Mouse (Mus musculus) limb, embryonic 15.5 days (tissue): ENCODE results near the gene Uqcrh. TPM values are rescaled to one million over a fixed set of nuclear protein-coding genes. Genes with fewer than 3 reads are reported as not detected.

ENCODE experiments used
- ATAC-seq: fragments of 200-750 bp; cut with Nextera tagmentation; 2 replicates; pipeline ENCODE4 v1.8.0; 2017; ENCODE audit warnings: low read depth, moderate TSS enrichment; ENCODE audit not compliant: insufficient number of reproducible peaks, low FRiP score, low TSS enrichment
- H3K27ac ChIP-seq: fragments of 300-500 bp; sonication (generic); 2 replicates; pipeline ENCODE4 v1.5.1; 2015; ENCODE audit warnings: moderate library complexity, mild to moderate bottlenecking, inconsistent platforms
- H3K27me3 ChIP-seq: fragments of 300-500 bp; sonication (generic); 2 replicates; pipeline ENCODE4 v1.6.1; 2015; ENCODE audit warnings: inconsistent platforms
- H3K36me3 ChIP-seq: fragments of 300-500 bp; sonication (generic); 2 replicates; pipeline ENCODE4 v1.6.1; 2015; ENCODE audit warnings: inconsistent platforms
- H3K4me1 ChIP-seq: fragments of 300-500 bp; sonication (generic); 2 replicates; pipeline ENCODE4 v1.6.1; 2015; ENCODE audit warnings: inconsistent platforms
- H3K4me2 ChIP-seq: fragments of 300-500 bp; sonication (generic); 2 replicates; pipeline ENCODE4 v1.6.1; 2015; ENCODE audit warnings: mild to moderate bottlenecking, inconsistent platforms
- H3K4me3 ChIP-seq: fragments of 300-500 bp; sonication (generic); 2 replicates; pipeline ENCODE4 v1.5.1; 2015; ENCODE audit warnings: mild to moderate bottlenecking, inconsistent platforms
- H3K9ac ChIP-seq: fragments of 300-500 bp; sonication (generic); 2 replicates; pipeline ENCODE4 v1.6.1; 2015; ENCODE audit warnings: inconsistent platforms
- H3K9me3 ChIP-seq: fragments of 300-500 bp; sonication (generic); 2 replicates; pipeline ENCODE4 v1.6.1; 2016; ENCODE audit warnings: inconsistent platforms
- WGBS: fragments of 180-500 bp; shearing (Covaris S2); methylation state at CpG from one replicate; pipeline ENCODE4 v1.1.7; 2015; 5-methylcytosine and 5-hydroxymethylcytosine counted together
- polyA plus RNA-seq: library from polyadenylated mRNA; unstranded; fragments of >200 nt; fragmentation: Nextera tagmentation; extraction: Ambion mirVana; gene quantifications from 2 replicates; pipeline ENCODE4 v1.2.1, GENCODE M21; 2015

The Uqcrh gene
- polyA plus RNA-seq, 1 experiment from 2014 or later = 456 TPM

- Histone ChIP-seq H3K9ac (peak overlapping the region; percentile 56), H3K4me3 (peak overlapping the region; percentile 65), H3K9me3 (no peaks in the 10 kb centered on the region), H3K36me3 (0 out of 2 replicates have a peak, but pooled peaks cover 7% of the 10 kb centered on the region), H3K4me2 (peak overlapping the region; percentile 83), H3K27me3 (no peaks in the 10 kb centered on the region), H3K4me1 (peaks cover 12% of the 10 kb centered on the region), H3K27ac (peak overlapping the region; percentile 95)
- 9% methylated on average over 22 of the region's 22 CpGs for WGBS
- ATAC-seq = no peak
These were observed 22.2 kb downstream of the Uqcrh start for GRCm38 (mm10) chr4:116052526-116053293.

- Histone ChIP-seq H3K27me3 (no peaks in the 10 kb centered on the region), H3K36me3 (0 out of 2 replicates have a peak, but pooled peaks cover 9% of the 10 kb centered on the region), H3K4me2 (no peak overlapping the region), H3K4me1 (peaks cover 12% of the 10 kb centered on the region), H3K9me3 (no peaks in the 10 kb centered on the region), H3K27ac (no peak overlapping the region), H3K9ac (no peak overlapping the region), H3K4me3 (no peak overlapping the region)
- WGBS = 71% methylated on average over 3 of the region's 3 CpGs
- no peak for ATAC-seq
These were observed 25.7 kb downstream of the Uqcrh start for GRCm38 (mm10) chr4:116049211-116049610.

GRCm38 (mm10) chr4:116048130-116048920 is 26.5 kb downstream of the Uqcrh start:
- Histone ChIP-seq H3K36me3 (peaks cover 12% of the 10 kb centered on the region; the same call in 1 of the 2 replicates), H3K4me2 (no peak overlapping the region), H3K4me3 (no peak overlapping the region), H3K27ac (no peak overlapping the region), H3K9me3 (no peaks in the 10 kb centered on the region), H3K9ac (no peak overlapping the region), H3K27me3 (no peaks in the 10 kb centered on the region), H3K4me1 (peaks cover 10% of the 10 kb centered on the region)
- WGBS = 72% methylated on average over 7 of the region's 7 CpGs
- ATAC-seq = no peak

GRCm38 (mm10) chr4:116047681-116048080 is 27.2 kb downstream of the Uqcrh start:
- WGBS = 95% methylated on average over 1 of the region's 1 CpGs
- peaks cover 5% of the 10 kb centered on the region for H3K4me1 ChIP-seq
- no peak overlapping the region for H3K27ac ChIP-seq
- no peaks in the 10 kb centered on the region for H3K9me3 ChIP-seq
- no peak overlapping the region for H3K4me2 ChIP-seq
- no peak for ATAC-seq
- peaks cover 16% of the 10 kb centered on the region for H3K36me3 ChIP-seq
- H3K9ac ChIP-seq = no peak overlapping the region
- no peaks in the 10 kb centered on the region for H3K27me3 ChIP-seq
- no peak overlapping the region for H3K4me3 ChIP-seq

GRCm38 (mm10) chr4:116046604-116047003 is 28.3 kb downstream of the Uqcrh start:
- no peak for ATAC-seq
- WGBS = 99% methylated on average over 2 of the region's 2 CpGs
- peaks cover 25% of the 10 kb centered on the region for H3K36me3 ChIP-seq
- H3K27ac ChIP-seq = no peak overlapping the region
- H3K27me3 ChIP-seq = no peaks in the 10 kb centered on the region
- no peak overlapping the region for H3K4me2 ChIP-seq
- H3K9ac ChIP-seq = no peak overlapping the region
- no peaks in the 10 kb centered on the region for H3K4me1 ChIP-seq
- H3K4me3 ChIP-seq = no peak overlapping the region
- H3K9me3 ChIP-seq = no peaks in the 10 kb centered on the region

GRCm38 (mm10) chr4:116042186-116042585 is 32.7 kb downstream of the Uqcrh start:
- Histone ChIP-seq H3K36me3 (peaks cover 23% of the 10 kb centered on the region), H3K27me3 (no peaks in the 10 kb centered on the region), H3K4me1 (no peaks in the 10 kb centered on the region), H3K4me2 (no peak overlapping the region), H3K27ac (no peak overlapping the region), H3K9ac (no peak overlapping the region), H3K4me3 (no peak overlapping the region), H3K9me3 (no peaks in the 10 kb centered on the region)
- WGBS = 71% methylated on average over 3 of the region's 3 CpGs
- no peak for ATAC-seq

- Histone ChIP-seq H3K36me3 (peaks cover 31% of the 10 kb centered on the region), H3K9me3 (no peaks in the 10 kb centered on the region), H3K27me3 (no peaks in the 10 kb centered on the region), H3K4me3 (no peak overlapping the region), H3K4me1 (no peaks in the 10 kb centered on the region), H3K4me2 (no peak overlapping the region), H3K27ac (no peak overlapping the region), H3K9ac (no peak overlapping the region)
- ATAC-seq = no peak
- 87% methylated on average over 2 of the region's 2 CpGs for WGBS
These were observed 34.4 kb downstream of the Uqcrh start for GRCm38 (mm10) chr4:116040466-116040865.

GRCm38 (mm10) chr4:116033374-116033773 is 41.5 kb downstream of the Uqcrh start:
- no peak for ATAC-seq
- H3K27me3 ChIP-seq = no peaks in the 10 kb centered on the region
- no peak overlapping the region for H3K27ac ChIP-seq
- H3K4me1 ChIP-seq = no peaks in the 10 kb centered on the region
- H3K4me2 ChIP-seq = no peak overlapping the region
- H3K9ac ChIP-seq = no peak overlapping the region
- H3K9me3 ChIP-seq = no peaks in the 10 kb centered on the region
- H3K36me3 ChIP-seq = peaks cover 46% of the 10 kb centered on the region
- WGBS = 86% methylated on average over 5 of the region's 5 CpGs
- H3K4me3 ChIP-seq = no peak overlapping the region

- H3K36me3 ChIP-seq = peaks cover 46% of the 10 kb centered on the region
- no peak for ATAC-seq
- H3K4me1 ChIP-seq = no peaks in the 10 kb centered on the region
- no peak overlapping the region for H3K9ac ChIP-seq
- H3K4me2 ChIP-seq = no peak overlapping the region
- no peaks in the 10 kb centered on the region for H3K27me3 ChIP-seq
- no peak overlapping the region for H3K4me3 ChIP-seq
- no peaks in the 10 kb centered on the region for H3K9me3 ChIP-seq
- no peak overlapping the region for H3K27ac ChIP-seq
- WGBS = 91% methylated on average over 9 of the region's 9 CpGs
These were observed 42.0 kb downstream of the Uqcrh start for GRCm38 (mm10) chr4:116032906-116033305.

- Histone ChIP-seq H3K4me2 (peak within 1 kb of the TSS; percentile 100), H3K4me1 (peaks cover 11% of the 10 kb centered on the region), H3K9ac (peak within 1 kb of the TSS; percentile 52; the same call in 1 of the 2 replicates), H3K4me3 (peak within 1 kb of the TSS; percentile 56), H3K27me3 (peaks cover 58% of the 10 kb centered on the region), H3K36me3 (no peaks in the 10 kb centered on the region), H3K9me3 (no peaks in the 10 kb centered on the region; the same call in 1 of the 2 replicates), H3K27ac (no peak within 1 kb of the TSS)
- 6% methylated on average over 18 of the region's 18 CpGs for WGBS
- ATAC-seq = no peak
These were observed 56.7 kb downstream of the Uqcrh start, which contains the start of gene Faah for GRCm38 (mm10) chr4:116017902-116018746. TSS of gene Faah (minus strand) at chr4:116017926.

GRCm38 (mm10) chr4:116017300-116017901 is 57.5 kb downstream of the Uqcrh start:
- peak overlapping the region; percentile 100 for H3K4me2 ChIP-seq
- WGBS = under 1% methylated on average over 60 of the region's 60 CpGs
- no peaks in the 10 kb centered on the region; the same call in 1 of the 2 replicates for H3K9me3 ChIP-seq
- H3K27me3 ChIP-seq = peaks cover 58% of the 10 kb centered on the region
- H3K36me3 ChIP-seq = no peaks in the 10 kb centered on the region
- peak; percentile 70 for ATAC-seq
- H3K27ac ChIP-seq = no peak overlapping the region
- H3K4me3 ChIP-seq = peak overlapping the region; percentile 56
- peaks cover 11% of the 10 kb centered on the region for H3K4me1 ChIP-seq
- H3K9ac ChIP-seq = peak overlapping the region; percentile 52; the same call in 1 of the 2 replicates
